Comparison of ENCODE assay signal across 8 mouse cellular contexts in the genomic region with DNA sequence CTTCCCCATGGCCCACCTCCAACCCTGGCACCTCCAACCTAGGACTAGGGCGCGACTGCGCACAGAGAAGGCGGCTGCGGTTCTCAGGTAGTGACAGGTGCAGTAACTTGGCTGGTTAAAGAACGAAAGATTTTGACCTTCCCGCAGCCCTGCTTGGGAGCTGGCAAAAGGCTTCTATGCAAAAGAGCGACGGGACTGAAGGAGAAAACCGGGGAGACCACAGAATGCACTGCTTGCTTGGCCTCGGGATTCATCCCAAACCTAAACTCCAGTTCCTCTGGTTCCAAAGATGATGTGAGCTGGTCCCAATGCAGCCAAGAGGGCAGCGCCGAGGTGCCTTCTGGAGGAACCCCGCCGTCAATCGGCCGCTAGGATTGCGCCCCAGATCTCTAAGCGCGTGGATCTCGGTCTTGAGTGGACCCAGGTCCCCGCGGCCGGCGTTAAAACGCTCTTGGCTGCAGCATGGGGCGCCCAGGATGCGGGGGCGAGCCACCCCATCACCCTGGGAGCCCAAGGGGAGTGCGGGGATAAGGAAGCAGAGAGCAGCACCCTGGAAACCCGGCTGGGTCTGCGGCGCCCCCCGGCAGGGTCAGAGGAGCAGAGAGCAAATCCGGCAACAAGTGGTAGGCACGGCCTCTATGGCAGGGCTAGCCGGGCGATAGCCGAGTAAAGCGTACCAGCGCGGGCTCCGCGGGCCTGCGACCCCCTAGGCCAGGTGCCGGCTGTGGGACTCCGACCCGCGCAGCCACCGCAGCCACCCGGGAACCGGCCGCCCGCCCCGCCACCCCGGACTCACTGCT. TPM values are rescaled to one million over a fixed set of nuclear protein-coding genes. Genes with fewer than 3 reads are reported as not detected.
DNase-seq lines count a peak whose midpoint lies in the region; ATAC-seq and TF ChIP-seq lines count a peak whose summit lies in the region.

No protein-coding gene starts in this region.

- peaks cover 28% of the 10 kb centered on the region for H3K36me3 ChIP-seq in embryonic facial prominence, embryonic 10.5 days (replicated peaks)
- H3K36me3 ChIP-seq in heart, postnatal 0 days (replicated peaks; ENCODE audit: control insufficient read depth, insufficient read depth, low read length): peaks cover 15% of the 10 kb centered on the region
- H3K36me3 ChIP-seq in limb, embryonic 12.5 days: peaks cover 20% of the 10 kb centered on the region
- peaks cover 11% of the 10 kb centered on the region for H3K36me3 ChIP-seq in midbrain, embryonic 13.5 days

- WGBS in embryonic facial prominence, embryonic 10.5 days: 1% methylated on average over 56 of the region's 56 CpGs
- WGBS in heart, postnatal 0 days: 1% methylated on average over 44 of the region's 56 CpGs
- WGBS in limb, embryonic 12.5 days: 1% methylated on average over 56 of the region's 56 CpGs
- 1% methylated on average over 54 of the region's 56 CpGs for WGBS in midbrain, embryonic 13.5 days

- DNase-seq in layer of hippocampus, adult 2 months (ENCODE audit: low spot score in 2 of 2): no peak
- DNase-seq in layer of hippocampus, adult 9-10 months (ENCODE audit: low spot score): no peak
- no peak for DNase-seq in Patski (ENCODE audit: low read depth, low spot score)
- no peak for DNase-seq in embryonic facial prominence, embryonic 10.5 days (ENCODE audit: low spot score)
- DNase-seq in heart, postnatal 0 days (ENCODE audit: low spot score): no peak
- no peak for DNase-seq in T-cell, adult 2 months (ENCODE audit: low spot score)

- peak overlapping the region; percentile 92 for H3K27ac ChIP-seq in layer of hippocampus, adult 2 months
- H3K27ac ChIP-seq in embryonic facial prominence, embryonic 10.5 days (replicated peaks): peak overlapping the region; percentile 91
- peak overlapping the region; percentile 73 for H3K27ac ChIP-seq in heart, postnatal 0 days (ENCODE audit: low read depth)
- peak overlapping the region; percentile 82 for H3K27ac ChIP-seq in limb, embryonic 12.5 days
- peak overlapping the region; percentile 81 for H3K27ac ChIP-seq in midbrain, embryonic 13.5 days

- peaks cover 29% of the 10 kb centered on the region for H3K4me1 ChIP-seq in embryonic facial prominence, embryonic 10.5 days
- H3K4me1 ChIP-seq in heart, postnatal 0 days (ENCODE audit: control insufficient read depth, insufficient read depth): peaks cover 10% of the 10 kb centered on the region; the same call in 1 of the 2 replicates
- H3K4me1 ChIP-seq in limb, embryonic 12.5 days (replicated peaks): peaks cover 18% of the 10 kb centered on the region
- H3K4me1 ChIP-seq in midbrain, embryonic 13.5 days (replicated peaks): peaks cover 24% of the 10 kb centered on the region

- peak overlapping the region; percentile 86 for H3K9ac ChIP-seq in heart, postnatal 0 days (replicated peaks; ENCODE audit: low read depth, low read length)
- peak overlapping the region; percentile 90 for H3K9ac ChIP-seq in limb, embryonic 12.5 days (replicated peaks)
- peak overlapping the region; percentile 87 for H3K9ac ChIP-seq in midbrain, embryonic 13.5 days (replicated peaks)

- CTCF ChIA-PET in Patski (lab: Charles Lee): interaction anchor here (1.0 kb wide), 1 partner anchor 53 kb away, joined by 3 read pairs; no protein-coding TSS in a partner anchor

- H3K4me2 ChIP-seq in heart, postnatal 0 days (ENCODE audit: low read depth, low read length): peak overlapping the region; percentile 94
- peak overlapping the region; percentile 78 for H3K4me2 ChIP-seq in limb, embryonic 12.5 days
- peak overlapping the region; percentile 79 for H3K4me2 ChIP-seq in midbrain, embryonic 13.5 days (replicated peaks)

- no peaks in the 10 kb centered on the region for H3K27me3 ChIP-seq in Patski
- no peaks in the 10 kb centered on the region for H3K27me3 ChIP-seq in embryonic facial prominence, embryonic 10.5 days (replicated peaks; ENCODE audit: low read depth, poor library complexity, severe bottlenecking)
- no peaks in the 10 kb centered on the region for H3K27me3 ChIP-seq in heart, postnatal 0 days (ENCODE audit: control insufficient read depth, insufficient read depth, low read length)
- H3K27me3 ChIP-seq in limb, embryonic 12.5 days: no peaks in the 10 kb centered on the region; the same call in 1 of the 2 replicates
- H3K27me3 ChIP-seq in midbrain, embryonic 13.5 days: no peaks in the 10 kb centered on the region

- TF ChIP-seq EP300 in heart, postnatal 0 days (IDR thresholded peaks at IDR 0.05; ENCODE audit: low read depth): no peak

- POLR2A ChIA-PET in Patski (lab: Charles Lee): interaction anchor here (0.6 to 0.7 kb wide), 2 partner anchors 546 to 1521 kb away, joined by 3 to 5 read pairs; no protein-coding TSS in a partner anchor

- H3K4me3 ChIP-seq in layer of hippocampus, adult 2 months: peak overlapping the region; percentile 66
- H3K4me3 ChIP-seq in embryonic facial prominence, embryonic 10.5 days: peak overlapping the region; percentile 85
- peak overlapping the region; percentile 92 for H3K4me3 ChIP-seq in heart, postnatal 0 days (ENCODE audit: low read depth, low read length)
- peak overlapping the region; percentile 94 for H3K4me3 ChIP-seq in limb, embryonic 12.5 days (replicated peaks)
- peak overlapping the region; percentile 74 for H3K4me3 ChIP-seq in midbrain, embryonic 13.5 days (replicated peaks)

- TF ChIP-seq CTCF in layer of hippocampus, adult 2 months (conservative IDR thresholded peaks at IDR 0.05): no peak
- TF ChIP-seq CTCF in Patski (IDR thresholded peaks at IDR 0.05): no peak
- no peak for TF ChIP-seq CTCF in heart, postnatal 0 days (IDR thresholded peaks at IDR 0.05; ENCODE audit: low read depth)

- in situ Hi-C loops in Patski (cut with MboI; ENCODE audit: low pct_unique_long_range_greater_than_20kb): no loop called here

- H3K9me3 ChIP-seq in embryonic facial prominence, embryonic 10.5 days: no peaks in the 10 kb centered on the region
- no peaks in the 10 kb centered on the region for H3K9me3 ChIP-seq in heart, postnatal 0 days (replicated peaks; ENCODE audit: control insufficient read depth, low read length)
- no peaks in the 10 kb centered on the region for H3K9me3 ChIP-seq in limb, embryonic 12.5 days
- no peaks in the 10 kb centered on the region for H3K9me3 ChIP-seq in midbrain, embryonic 13.5 days

- peak; percentile 48 for ATAC-seq in Patski
- ATAC-seq in heart, postnatal 0 days (ENCODE audit: insufficient read depth, low read depth): peak; percentile 63
- ATAC-seq in limb, embryonic 12.5 days (ENCODE audit: insufficient number of reproducible peaks, insufficient read depth, low FRiP score, low TSS enrichment, low read depth): peak; percentile 80
- ATAC-seq in midbrain, embryonic 13.5 days: peak; percentile 86

RNA-seq across cellular contexts. Expression of gene Mia3, which starts 0.6 kb away (rescaled TPM):
- total RNA-seq in layer of hippocampus, adult 2 months (2021): 100 to 1,000 TPM; 221 to 224 TPM
- 192 TPM for polyA plus RNA-seq in Patski (2021)
- 89.1 and 95.6 TPM in 2 replicates for polyA plus RNA-seq in embryonic facial prominence, embryonic 10.5 days (2016; fragmentation: Nextera tagmentation; extraction: Ambion mirVana)
- 55.1 and 168 TPM in 2 replicates for total RNA-seq in heart, postnatal 0 days (2014; rRNA removed; ENCODE audit: low replicate concordance)
- polyA plus RNA-seq in heart, postnatal 0 days (2015; fragmentation: Nextera tagmentation; extraction: Ambion mirVana): 41.3 and 46.0 TPM in 2 replicates
- polyA plus RNA-seq in limb, embryonic 12.5 days (2016; fragmentation: Nextera tagmentation; extraction: Ambion mirVana): 116 and 133 TPM in 2 replicates
- 102 and 104 TPM in 2 replicates for polyA plus RNA-seq in midbrain, embryonic 13.5 days (2015; fragmentation: Nextera tagmentation; extraction: Ambion mirVana)

RNA-seq across cellular contexts. Expression of gene Taf1a, which starts 20.0 kb away (rescaled TPM):
- total RNA-seq in layer of hippocampus, adult 2 months (2021): 10 to 100 TPM; 19.3 to 20.5 TPM
- 46.9 TPM for polyA plus RNA-seq in Patski (2021)
- polyA plus RNA-seq in embryonic facial prominence, embryonic 10.5 days (2016; fragmentation: Nextera tagmentation; extraction: Ambion mirVana): 21.7 and 24.7 TPM in 2 replicates
- 0.11 and 7.4 TPM in 2 replicates for total RNA-seq in heart, postnatal 0 days (2014; rRNA removed; ENCODE audit: low replicate concordance)
- 8.5 and 9.2 TPM in 2 replicates for polyA plus RNA-seq in heart, postnatal 0 days (2015; fragmentation: Nextera tagmentation; extraction: Ambion mirVana)
- polyA plus RNA-seq in limb, embryonic 12.5 days (2016; fragmentation: Nextera tagmentation; extraction: Ambion mirVana): 22.4 and 23.7 TPM in 2 replicates
- polyA plus RNA-seq in midbrain, embryonic 13.5 days (2015; fragmentation: Nextera tagmentation; extraction: Ambion mirVana): 16.9 and 18.3 TPM in 2 replicates

RNA-seq across cellular contexts. Expression of gene Hhipl2, which starts 49.2 kb away (rescaled TPM):
- under 1 TPM; 0.33 to 0.39 TPM for total RNA-seq in layer of hippocampus, adult 2 months (2021)
- 4.3 TPM for polyA plus RNA-seq in Patski (2021)
- 0.40 and 0.44 TPM in 2 replicates for polyA plus RNA-seq in embryonic facial prominence, embryonic 10.5 days (2016; fragmentation: Nextera tagmentation; extraction: Ambion mirVana)
- not detected in 2 replicates for total RNA-seq in heart, postnatal 0 days (2014; rRNA removed; ENCODE audit: low replicate concordance)
- 0.04 TPM in 1 of 2 replicates, not detected in the other for polyA plus RNA-seq in heart, postnatal 0 days (2015; fragmentation: Nextera tagmentation; extraction: Ambion mirVana)
- polyA plus RNA-seq in limb, embryonic 12.5 days (2016; fragmentation: Nextera tagmentation; extraction: Ambion mirVana): 0.13 and 0.23 TPM in 2 replicates
- polyA plus RNA-seq in midbrain, embryonic 13.5 days (2015; fragmentation: Nextera tagmentation; extraction: Ambion mirVana): 0.19 and 0.34 TPM in 2 replicates
